Mouse (Mus musculus) 3134 (cell line): ENCODE results near the gene Rnf167.
A peak's percentile ranks its signal among the peaks of the same experiment; 100 is the strongest.

Source experiments
- DNase-seq: peaks from one replicate; pipeline ENCODE4 v3.0.0-alpha.2; 2011; ENCODE audit warnings: low spot score; ENCODE audit not compliant: insufficient read length; ENCODE audit errors: extremely low read depth

Gene Rnf167

GRCm38 (mm10) chr11:70671333-70672047 is 24.5 kb downstream of the Rnf167 start:
- DNase-seq = no peak

DNA sequence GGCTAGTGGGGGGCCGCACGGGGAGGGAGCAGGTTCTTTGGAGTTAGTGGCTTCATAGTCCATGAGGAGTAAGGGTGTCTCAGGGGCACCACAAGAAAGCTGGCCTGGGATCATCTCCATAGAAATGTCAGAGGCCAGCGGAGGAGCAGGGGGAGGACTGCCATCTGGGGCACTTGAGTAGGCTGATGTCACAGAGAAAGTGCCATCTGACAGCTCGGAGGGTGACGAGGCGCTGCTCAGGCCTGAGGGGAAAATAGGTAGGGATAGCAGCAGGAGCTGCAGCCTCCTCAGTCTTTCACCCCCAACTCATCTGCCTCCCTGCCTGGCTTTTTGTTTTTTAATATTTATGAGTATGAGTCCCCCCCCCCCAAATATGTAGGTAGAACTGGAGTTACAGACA is 27.0 kb downstream of the Rnf167 start:
- no peak for DNase-seq

DNA sequence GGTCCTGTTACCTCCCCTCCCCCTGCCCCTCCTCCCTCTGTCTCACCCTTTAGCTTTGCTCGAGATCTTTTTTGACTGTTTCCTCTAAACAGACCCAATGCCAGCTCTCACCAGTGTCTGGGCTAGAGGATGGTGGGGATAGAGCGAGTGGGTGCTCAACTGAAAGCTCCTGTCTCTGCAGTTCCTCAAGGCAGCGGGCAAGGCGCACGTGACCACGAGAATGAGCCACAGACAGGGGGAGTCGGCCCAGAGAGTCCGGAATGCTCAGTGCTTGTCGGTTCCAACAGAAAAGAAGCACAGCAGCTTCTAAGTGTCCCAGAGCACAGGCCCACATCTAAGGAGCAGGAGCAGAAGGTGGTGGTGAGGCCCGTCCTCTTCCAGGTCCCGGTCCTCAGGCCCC is 27.5 kb downstream of the Rnf167 start:
- no peak for DNase-seq

GRCm38 (mm10) chr11:70678092-70678491 is 31.1 kb downstream of the Rnf167 start:
- DNase-seq = no peak

DNA sequence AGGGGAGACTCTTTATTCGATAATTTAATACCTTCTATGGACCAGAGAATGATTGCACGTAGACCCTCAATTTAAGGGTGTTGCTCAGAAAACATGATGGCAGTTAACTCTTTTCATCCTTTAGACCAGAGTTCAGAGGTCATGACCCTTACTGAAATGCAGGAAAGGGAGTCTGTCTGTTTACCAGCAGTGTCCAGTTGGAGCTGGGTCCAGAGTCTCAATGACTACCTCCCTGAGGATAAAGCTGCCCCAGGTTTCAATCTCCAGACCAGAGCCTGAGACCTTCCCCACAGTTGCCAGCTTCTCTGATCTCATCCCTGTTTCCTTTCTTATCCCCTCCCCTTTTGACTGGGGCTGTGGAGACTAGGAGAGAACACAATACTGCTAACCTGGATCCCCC is 31.5 kb downstream of the Rnf167 start:
- no peak for DNase-seq

GRCm38 (mm10) chr11:70679361-70679760 is 32.3 kb downstream of the Rnf167 start:
- no peak for DNase-seq

GRCm38 (mm10) chr11:70679894-70680293 is 32.9 kb downstream of the Rnf167 start:
- no peak for DNase-seq

DNA sequence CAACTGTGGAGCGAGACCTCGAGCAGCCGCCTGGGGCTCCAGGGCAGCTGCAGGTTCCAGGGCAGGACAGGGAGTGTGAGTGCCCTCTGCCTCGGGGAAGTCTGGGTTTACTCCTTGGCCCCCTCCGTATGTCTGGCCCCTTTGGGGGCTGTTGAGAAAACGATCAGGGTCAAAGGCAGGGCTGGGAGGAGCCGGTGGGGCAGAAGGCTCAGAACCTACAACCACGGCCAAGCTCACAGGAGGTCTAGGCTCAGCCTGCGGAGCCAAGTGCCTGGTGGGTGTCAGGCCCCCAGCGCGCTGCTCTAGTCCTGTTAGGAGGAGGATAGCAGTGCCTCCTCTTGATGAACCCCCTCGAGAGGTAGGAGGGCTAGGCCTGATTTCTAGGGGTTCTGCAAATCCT is 34.1 kb downstream of the Rnf167 start:
- DNase-seq = no peak

DNA sequence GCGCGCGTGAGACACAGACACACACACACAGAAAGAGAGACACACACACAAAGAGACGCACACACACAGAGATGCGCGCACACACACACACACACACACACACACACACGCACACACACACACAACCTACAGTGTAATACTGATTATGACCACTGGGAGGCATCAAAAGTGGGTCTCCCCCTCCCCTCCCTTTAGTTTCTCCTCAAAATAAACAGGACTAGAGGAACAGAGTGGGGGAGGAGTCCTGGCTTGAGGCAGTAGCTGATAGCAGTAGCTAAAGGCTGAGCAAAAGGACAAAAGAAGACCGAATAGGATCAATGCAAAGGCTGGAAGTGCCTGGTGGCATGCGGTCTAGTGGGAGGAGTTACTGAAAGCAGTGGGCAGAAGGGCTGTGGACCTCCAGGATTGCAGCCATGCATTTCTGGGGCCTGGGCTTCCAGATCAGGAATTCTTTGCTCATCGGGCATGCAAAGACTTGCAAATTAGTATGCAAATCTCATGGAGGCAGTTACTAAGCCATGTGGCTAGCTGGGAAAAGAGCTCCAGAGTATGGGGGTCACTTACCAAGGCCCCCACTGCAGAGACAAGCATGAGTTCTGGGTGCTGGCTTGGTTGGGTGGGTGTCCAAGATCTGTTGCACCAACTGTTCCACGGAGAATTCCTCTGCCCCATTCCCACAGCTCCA is 35.0 kb downstream of the Rnf167 start:
- no peak for DNase-seq

- DNase-seq = no peak
These were observed 36.6 kb downstream of the Rnf167 start for GRCm38 (mm10) chr11:70683640-70684039.

GRCm38 (mm10) chr11:70686901-70687566 is 40.0 kb downstream of the Rnf167 start:
- DNase-seq = no peak

- peak; percentile 91 for DNase-seq
These were observed 40.7 kb downstream of the Rnf167 start, which contains the start of gene Camta2 for GRCm38 (mm10) chr11:70687601-70688199. Gene Camta2 (minus strand): TSS chr11:70688105.

DNA sequence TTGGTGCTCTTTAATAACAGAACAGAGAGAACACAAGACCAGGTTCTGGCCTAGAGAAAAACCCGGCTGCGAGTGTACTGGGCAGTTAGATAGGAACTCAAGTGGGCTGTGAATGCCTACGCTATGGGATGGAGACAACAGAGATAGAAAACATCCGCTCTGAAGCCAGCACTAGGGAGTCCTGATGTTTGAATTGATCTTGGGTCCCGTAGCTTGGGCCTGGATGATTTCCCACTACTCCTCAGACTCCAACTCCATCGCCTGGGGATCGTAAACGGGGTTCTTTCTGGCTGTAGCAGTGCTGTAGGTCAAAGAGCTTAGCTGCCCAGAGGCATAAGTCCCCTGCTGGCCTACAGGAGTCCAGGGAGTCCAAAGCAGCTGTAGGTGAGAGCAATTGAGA is 41.3 kb downstream of the Rnf167 start:
- no peak for DNase-seq

DNA sequence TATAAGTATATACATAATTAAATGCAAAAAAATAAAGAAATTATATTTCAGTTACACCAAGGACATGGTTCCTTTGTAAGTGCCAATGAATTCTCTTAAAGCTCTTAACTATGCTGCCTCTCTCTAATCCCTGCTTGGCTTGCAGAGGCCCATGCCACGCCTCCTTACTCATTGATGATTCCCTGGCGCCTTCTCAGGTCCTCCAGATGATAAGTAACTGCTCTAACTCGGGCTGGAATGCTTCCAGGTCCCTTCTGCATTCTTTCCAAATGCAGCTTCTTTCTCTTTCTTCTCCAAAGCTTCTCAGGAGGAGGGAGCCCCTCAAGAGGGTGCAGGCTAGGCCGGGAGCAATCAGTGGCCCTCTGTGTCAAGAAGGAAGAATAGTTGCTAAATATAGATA is 42.5 kb downstream of the Rnf167 start:
- no peak for DNase-seq

DNA sequence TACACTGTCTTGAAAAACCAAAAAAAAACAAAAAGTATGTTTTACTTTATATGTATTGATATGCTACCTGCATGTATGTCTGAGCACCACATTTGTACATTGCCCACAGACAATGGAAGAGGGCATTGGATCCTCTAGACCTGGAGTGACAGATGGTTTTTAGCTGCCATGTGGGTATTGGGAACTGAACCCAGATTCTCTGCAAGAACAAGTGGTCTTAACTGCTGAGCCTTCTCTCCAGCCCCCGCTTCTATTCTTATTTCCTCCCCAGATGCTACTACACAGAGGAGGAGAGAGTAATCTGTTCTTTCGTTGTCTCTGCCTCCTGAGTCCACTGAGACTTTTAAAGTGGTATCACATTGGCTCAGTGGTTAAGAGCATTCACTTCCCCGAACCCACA is 46.5 kb downstream of the Rnf167 start:
- DNase-seq = no peak

DNA sequence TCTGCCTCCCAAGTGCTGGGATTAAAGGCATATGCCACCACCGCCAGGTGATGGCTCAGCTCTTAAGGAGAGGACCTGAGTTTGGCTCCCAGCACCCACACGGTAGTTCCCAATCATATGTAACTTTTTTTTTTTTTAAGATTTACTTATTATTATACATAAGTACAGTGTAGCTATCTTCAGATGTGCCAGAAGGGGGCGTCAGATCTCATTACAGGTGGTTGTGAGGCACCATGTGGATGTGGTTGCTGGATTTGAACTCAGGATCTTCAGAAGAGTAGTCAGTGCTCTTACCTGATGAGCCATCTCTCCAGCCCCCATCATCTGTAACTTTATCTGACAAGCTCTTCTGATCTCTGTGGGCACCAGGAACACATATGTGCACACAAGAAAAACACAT is 50.3 kb downstream of the Rnf167 start:
- no peak for DNase-seq

DNA sequence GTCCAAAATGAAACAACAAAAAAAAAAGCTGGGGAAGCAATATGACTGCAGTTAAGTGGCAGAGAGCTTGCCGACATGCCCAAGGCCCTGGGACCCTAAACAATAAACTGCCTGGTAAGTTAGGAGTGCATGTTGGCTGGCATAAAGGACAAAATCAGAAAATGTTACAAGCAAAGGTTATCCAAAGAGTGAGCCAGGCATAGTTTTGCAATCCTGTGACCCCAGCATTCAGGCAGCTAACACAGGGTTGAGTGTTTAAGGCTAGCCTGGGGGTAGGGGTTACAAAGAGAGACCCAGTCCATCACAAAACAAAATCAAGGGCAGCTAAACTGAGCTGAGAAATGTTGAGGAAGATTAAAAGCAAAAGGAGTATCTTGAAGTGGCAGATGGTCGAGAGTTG is 52.0 kb downstream of the Rnf167 start:
- DNase-seq = no peak

GRCm38 (mm10) chr11:70699722-70700556 is 52.9 kb downstream of the Rnf167 start, which contains the start of the genes Inca1 and Kif1c:
Gene Inca1 (minus strand): TSS chr11:70700155.
Gene Kif1c (plus strand): TSS chr11:70700548.
- DNase-seq = peak; percentile 96

GRCm38 (mm10) chr11:70700613-70701012 is 53.6 kb downstream of the Rnf167 start:
- peak; percentile 76 for DNase-seq
